Mouse (Mus musculus): Measurements from ENCODE around the gene Pbrm1.

Pbrm1 gene

GRCm38 (mm10) chr14:31133023-31133665, 114.2 kb downstream of the Pbrm1 start:
- DNase-seq (ENCODE audit: low read depth), result no peak

DNA sequence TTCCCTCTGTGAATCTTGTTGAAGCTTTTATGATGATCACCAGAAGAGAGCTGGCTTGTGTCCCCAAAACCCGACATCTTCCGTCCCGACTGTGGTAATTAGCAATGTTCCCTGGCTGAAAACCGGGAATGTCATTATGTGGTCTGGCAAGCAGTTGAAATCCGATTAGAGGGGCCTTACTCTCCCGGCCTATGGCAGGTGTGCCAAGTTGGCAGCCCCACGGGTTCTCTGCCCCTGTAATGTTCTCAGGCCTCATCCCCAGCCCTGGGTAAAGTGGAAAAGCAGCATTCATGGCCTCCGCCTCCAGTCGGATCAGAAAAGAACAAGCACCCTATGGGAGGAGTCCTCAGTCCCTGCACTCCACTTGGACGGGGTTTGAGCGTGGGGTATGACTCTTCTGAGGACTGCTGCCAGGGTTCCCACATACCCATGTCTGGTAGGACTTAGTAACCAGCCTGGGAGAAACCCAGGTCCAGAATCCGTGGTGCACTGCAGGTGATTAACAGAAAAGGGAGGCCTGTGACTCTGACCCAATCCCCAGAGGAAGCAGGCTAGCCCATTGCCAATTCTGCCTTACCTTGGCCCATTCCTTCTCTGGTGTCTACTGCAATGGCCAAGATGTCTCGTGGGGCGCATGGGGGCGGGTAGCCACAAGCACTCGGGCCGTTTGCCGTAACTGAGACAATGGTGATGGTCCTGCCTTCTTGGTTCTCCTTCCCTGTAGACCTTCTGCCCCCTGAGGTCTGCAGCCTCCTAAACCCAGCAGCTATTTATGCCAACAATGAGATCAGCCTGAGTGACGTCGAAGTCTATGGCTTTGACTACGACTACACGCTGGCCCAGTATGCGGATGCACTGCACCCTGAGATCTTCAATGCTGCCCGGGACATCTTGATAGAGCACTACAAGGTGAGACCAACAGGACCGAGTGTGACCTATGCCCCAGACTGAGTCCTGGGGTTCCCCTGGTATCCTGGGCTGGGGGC, 115.4 kb downstream of the Pbrm1 start:
- DNase-seq (ENCODE audit: low read depth), result no peak

DNA sequence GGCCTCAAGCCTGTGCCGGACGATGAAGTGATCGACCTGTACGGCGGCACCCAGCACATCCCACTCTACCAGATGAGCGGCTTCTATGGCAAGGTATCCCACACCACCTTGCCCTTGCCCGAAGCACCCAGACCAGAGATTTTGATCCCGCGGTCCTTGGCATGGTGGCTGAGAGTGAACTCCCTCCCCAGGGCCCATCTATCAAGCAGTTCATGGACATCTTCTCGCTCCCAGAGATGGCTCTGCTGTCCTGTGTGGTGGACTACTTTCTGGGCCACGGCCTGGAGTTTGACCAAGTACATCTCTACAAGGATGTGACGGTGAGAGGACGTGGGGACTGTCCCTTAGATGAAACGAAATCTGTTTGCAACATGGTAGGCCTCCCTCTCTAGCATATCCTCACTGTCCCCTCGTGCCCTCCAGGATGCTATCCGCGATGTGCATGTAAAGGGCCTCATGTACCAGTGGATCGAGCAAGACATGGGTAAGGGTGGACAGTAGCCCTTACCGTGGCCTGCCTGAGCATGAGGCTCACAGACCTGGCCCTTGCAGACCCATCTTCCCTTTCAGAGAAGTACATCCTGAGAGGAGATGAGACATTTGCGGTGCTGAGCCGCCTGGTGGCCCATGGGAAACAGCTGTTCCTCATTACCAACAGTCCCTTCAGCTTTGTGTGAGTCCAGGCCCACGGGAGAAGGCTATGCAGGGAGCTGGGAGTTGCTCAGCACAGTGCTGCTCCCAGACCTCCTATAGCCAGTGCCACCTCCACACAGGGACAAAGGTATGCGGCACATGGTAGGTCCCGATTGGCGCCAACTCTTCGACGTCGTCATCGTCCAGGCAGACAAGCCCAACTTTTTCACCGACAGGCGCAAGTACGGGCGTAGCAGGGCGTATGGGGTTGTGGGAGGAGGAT, 116.8 kb downstream of the Pbrm1 start:
- DNase-seq (ENCODE audit: low read depth), result no peak

GRCm38 (mm10) chr14:31136411-31137280, 117.7 kb downstream of the Pbrm1 start:
- no peak for DNase-seq (ENCODE audit: low read depth)

DNA sequence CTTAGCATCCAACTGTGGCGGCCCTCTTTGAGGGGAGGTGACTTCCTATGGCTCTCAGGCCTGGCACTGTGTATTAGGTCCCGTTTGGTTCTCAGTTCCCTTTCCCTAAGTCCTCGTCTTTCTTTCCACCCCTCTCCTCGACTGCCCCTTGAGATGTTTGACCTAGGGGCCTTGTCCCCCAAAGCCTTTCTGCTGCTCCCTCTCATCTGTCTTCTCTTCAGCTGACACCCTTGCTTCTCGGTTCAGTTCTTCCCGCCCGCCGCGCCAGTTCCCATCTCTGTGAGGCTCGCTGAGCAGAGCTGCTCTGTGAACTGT, 118.3 kb downstream of the Pbrm1 start:
- DNase-seq (ENCODE audit: low read depth), result no peak

DNA sequence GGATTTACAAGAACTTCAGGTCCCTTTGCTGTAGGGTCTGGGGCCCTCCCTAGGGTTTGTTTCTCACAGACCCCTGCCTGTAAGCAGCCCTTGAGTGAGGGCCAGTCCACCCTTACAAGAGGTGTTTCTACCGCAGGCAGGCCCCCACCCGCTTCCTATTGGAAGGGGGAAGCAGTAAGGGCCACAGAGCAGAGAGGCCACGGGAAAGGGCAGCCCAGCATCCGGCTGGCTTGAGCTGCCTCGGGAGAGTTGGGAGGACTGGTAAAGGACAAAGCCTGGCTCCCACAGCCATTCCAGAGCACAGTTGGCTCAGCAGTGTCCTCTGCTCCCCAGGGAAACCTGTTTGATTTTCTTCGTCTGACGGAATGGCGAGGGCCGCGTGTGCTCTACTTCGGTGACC, 118.9 kb downstream of the Pbrm1 start:
- DNase-seq (ENCODE audit: low read depth), result no peak

DNA sequence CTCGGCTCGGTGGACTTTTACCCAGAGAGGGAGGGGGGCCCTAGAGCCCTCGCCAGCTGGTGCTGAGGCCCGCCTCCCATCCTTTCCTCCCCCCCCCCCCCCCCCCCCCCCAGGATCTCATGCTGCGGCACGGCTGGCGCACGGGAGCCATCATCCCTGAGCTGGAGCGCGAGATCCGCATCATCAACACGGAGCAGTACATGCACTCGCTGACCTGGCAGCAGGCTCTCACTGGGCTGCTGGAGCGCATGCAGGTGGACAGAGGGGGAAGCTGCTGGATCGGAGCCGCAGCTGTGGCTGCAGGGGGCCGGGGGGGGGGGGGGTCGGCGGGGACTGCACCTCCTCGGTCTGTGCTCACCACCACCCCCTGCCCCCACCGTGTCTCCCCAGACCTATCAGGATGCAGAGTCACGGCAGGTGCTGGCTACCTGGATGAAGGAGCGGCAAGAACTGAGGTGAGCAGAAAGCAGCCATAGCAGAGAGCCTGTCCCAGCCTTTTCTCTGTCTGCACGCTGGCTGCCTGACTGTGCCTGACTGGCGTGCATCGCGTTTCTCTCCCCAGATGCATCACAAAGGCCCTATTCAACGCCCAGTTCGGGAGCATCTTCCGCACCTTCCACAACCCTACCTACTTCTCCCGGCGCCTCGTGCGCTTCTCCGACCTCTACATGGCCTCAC, 119.4 kb downstream of the Pbrm1 start:
- DNase-seq (ENCODE audit: low read depth), result no peak

GRCm38 (mm10) chr14:31138897-31139429, 120.0 kb downstream of the Pbrm1 start:
- no peak for DNase-seq (ENCODE audit: low read depth)

GRCm38 (mm10) chr14:31139666-31140065, 120.7 kb downstream of the Pbrm1 start:
- DNase-seq (ENCODE audit: low read depth), result no peak

DNA sequence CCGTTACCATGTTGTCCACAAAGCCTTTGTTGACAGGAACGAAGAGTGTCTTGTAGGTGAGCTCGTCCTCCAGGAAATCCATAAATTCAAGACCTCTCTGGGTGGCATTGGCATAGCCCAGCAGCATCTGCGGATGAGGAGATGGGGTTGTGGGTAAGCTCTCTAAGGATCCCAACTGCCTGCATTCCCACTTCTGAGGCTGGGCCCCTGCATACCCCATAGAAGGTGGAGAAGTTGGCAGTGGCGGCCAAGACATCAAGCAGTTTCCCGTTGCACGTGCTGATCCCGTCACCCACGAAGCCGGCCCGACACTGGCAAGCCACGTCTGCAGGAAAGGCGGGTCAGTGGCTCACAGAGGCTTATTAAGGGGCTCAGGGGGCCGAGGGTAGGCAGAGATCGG, 121.2 kb downstream of the Pbrm1 start:
- DNase-seq (ENCODE audit: low read depth), result no peak

- DNase-seq (ENCODE audit: low read depth), result no peak
These were observed 122.1 kb downstream of the Pbrm1 start for GRCm38 (mm10) chr14:31141011-31141410.

GRCm38 (mm10) chr14:31145694-31146093, 126.8 kb downstream of the Pbrm1 start:
- no peak for DNase-seq (ENCODE audit: low read depth)

DNA sequence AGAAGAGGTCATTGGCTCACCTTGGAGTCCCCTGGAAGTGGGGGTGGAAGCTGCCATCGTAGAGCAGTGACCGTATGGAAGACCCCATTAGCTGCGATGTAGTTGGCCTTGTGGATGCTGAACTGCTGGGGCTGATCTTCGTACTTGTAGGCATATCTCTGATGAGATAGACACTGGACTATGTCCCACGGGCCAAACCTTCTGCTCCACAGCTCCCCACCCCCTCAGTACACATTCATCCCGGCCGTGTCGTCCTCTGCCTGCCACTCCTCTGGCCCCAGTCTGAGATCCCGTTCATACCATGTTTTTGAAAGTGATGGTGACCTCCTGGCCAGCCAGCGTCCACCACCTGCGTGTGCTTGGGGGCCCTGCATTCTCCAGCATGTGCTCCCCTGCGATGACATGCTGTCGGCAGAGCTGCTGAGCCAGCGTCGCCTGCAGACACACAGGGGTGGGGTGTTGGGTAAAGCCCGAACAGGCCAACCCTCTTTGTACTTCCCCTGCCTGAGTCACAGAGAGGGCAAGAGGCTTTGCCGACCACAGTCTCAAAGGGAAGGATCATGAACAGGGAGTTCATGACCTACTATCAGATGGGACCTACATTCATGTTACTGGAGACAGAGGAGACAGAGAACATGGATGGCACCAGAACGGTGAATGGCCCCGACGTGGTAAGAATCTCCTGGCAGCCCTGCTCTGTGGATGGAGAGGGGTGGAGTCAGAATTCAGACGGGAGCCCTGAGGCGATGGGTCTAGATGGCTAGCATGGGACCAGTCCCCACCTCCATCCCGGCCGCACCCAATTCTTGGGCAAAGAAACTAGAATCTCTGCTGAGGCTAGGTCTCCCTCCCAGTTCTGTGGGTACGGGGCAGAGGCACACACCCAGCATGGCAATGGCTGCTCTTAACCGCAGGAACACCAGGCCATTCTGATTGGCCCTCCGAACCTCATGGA, 141.5 kb downstream of the Pbrm1 start:
- no peak for DNase-seq (ENCODE audit: low read depth)

DNA sequence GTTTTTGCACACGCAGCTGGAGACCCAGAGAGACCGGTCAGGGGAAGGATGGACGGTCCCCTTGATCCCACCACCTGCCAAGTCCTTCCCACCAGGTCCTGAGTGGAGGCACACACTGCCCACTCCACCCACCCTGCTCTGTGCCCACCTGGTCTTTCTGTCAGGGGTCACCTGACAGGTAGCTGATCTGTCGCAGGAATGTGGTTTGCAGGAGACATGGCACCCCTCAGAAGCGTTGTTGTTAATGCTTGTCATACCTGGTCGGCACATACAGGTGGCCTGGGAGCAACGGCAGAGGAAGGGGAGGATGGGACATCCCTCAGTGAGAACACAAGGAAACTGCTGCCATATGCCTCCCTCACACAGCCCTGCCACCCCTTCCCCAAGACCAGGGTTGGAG, 142.3 kb downstream of the Pbrm1 start:
- no peak for DNase-seq (ENCODE audit: low read depth)

GRCm38 (mm10) chr14:31161638-31162037, 142.7 kb downstream of the Pbrm1 start:
- no peak for DNase-seq (ENCODE audit: low read depth)

- DNase-seq (ENCODE audit: low read depth), result no peak
These were observed 145.1 kb downstream of the Pbrm1 start for GRCm38 (mm10) chr14:31164067-31164466.

- DNase-seq (ENCODE audit: low read depth), result no peak
These were observed 146.1 kb downstream of the Pbrm1 start for GRCm38 (mm10) chr14:31165010-31165409.

DNA sequence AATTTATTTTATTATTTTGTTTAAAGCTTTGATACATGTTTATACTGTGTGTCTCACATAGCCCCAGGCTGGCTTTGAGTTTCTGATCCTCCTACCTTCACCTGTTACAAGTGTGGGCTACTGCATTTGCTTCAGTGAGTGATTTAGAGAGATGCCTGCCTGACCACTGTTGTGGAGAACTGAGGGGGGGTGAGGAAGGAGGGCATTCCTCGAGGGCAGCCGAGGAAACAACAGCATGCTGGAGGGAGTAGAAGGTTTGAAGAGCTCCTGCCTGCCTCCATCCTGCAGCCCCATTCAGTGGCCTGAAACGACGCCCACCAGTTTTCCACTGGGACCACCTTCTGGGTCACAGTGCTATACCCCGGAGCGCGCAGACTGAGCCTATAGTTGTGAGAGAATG, 146.5 kb downstream of the Pbrm1 start:
- no peak for DNase-seq (ENCODE audit: low read depth)

- DNase-seq (ENCODE audit: low read depth), result peak; percentile 48
These were observed 147.2 kb downstream of the Pbrm1 start for GRCm38 (mm10) chr14:31165991-31166630.

All from NIH3T3 (cell line).